Mouse (Mus musculus): ENCODE data around the gene Itpk1.

Itpk1 gene

DNA sequence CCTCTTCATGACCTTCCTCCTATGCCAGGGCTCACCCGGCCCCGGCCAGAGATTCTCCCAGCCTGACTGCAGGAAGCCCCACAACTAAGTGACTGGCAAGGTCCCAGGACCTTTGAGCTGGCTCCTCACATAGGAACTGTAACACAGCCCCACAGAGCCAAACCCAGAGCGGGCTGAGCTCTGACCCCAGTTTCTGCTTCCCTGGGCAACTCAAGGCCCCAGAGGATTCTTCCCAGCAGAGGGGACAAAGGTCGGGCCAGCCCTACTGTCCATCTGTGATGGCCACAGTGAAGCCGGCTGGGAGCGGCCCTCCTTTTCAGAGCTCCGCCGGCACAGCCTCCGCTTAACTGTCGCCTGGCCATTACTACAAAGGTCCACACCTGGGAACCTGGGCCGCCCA, 13.6 kb downstream of the Itpk1 start:
- DNase-seq (ENCODE audit: low spot score) = peak; percentile 43

DNA sequence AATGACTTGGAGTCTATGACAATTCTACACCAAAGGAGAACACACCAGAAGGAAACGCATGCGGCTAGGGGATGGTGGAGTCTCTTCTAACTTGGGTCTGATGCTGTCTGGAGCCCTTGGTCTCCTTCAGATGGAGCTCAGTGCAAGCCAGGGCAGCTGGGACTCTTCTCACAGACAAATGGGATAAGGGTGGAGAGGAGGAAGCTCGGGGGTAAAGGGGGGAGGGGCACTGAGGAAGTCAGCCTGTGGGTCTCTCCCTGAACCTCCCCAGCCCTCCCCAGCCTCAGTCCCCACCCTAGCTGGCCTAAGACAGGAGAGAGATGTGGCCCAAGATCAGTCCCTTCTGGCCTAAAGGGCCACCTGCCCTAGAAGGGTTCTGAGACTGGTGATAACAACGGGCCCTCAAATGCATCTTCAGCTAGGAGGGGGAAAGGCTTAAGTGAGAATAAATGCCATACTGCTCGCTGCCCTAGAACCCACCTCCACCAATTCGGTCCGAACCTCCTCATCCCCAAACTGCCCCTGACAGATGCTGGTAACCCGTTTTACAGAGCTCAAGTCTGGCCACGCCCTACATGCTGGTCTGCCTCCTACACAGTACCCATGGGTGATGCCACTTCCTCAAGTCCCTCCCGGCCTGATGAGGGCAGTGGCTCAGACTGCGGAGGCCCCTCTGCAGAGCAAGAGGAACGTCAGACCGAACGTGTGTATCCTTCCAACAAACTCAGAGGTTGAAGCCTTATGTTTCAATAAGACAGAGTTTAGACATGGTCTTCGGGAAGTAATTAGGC, 14.8 kb downstream of the Itpk1 start:
- no peak for DNase-seq (ENCODE audit: low spot score)

GRCm38 (mm10) chr12:102686321-102686720, 18.4 kb downstream of the Itpk1 start:
- DNase-seq (ENCODE audit: low spot score) = no peak

DNA sequence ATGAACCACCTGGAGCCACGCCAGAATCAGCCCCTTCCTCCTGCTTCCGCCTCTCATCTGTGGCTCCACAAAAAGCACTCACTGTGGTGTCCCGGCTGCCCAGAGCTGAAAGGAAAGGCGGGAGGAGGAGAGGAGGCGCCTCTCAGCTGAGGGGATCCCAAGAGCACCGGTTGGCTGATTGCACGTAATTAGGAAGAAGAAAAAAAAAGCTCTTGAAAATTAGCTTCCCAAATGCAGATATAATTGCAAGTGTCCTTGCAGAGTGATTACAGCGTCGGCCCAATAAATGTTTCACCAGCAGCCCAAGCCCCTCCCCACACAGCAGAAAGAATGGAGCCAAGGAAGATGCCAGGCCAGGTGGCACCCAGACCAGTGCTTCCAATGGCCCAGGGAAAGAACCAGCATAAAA, 19.2 kb downstream of the Itpk1 start:
- DNase-seq (ENCODE audit: low spot score) = no peak

DNA sequence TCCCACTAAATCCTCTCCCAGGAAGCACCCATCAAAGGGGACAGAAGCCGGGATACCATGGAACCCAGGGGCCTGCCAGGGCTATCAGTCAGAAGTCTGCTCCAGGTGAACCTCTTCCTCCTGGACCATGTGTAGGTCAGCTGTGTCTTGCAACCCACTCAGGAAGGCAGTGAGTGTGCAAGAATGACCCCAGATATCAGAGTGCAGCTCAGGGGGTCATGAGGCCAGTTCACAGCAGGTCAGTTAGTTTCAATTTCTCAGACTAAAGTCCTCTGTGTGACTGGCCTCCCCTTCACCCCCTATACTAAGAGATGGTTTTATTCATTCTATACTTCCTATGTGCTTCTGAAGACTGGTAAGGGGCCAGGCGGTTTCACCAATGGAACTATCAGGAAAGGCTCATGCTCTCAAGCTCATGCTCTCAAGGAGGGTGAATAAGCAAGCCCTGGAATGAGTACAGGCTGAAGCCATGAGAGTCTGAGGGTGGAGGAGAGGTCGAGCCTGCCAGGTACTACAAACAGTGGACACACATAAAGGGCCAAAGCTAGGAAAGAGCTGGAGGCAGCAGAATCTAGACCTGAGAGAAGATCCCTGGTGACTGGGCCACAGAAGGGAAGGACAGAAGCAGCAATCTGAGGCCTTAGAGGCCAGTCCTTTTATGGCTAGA, 19.9 kb downstream of the Itpk1 start:
- DNase-seq (ENCODE audit: low spot score) = no peak

DNA sequence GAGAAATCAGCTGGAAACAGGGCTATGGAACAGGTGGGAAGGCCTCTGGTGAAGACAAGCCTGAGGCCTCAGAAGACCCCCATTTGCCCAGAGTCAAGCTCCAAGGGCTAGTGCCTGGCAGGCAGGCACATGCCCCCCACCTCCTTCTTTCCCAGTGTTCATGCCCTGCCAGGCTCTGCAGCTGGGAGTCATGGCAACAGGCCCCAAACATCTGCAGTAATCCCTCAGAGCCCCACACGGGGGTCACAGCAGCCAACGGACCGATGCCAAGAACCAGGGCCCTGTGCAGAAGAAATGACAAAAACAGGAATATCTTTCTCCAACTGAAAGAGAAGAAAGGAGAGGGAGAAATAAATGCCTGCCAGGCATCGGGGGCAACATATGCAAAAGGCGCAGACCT, 20.8 kb downstream of the Itpk1 start:
- no peak for DNase-seq (ENCODE audit: low spot score)

- DNase-seq (ENCODE audit: low spot score) = no peak
Measured at GRCm38 (mm10) chr12:102683438-102683837, 21.3 kb downstream of the Itpk1 start.

DNA sequence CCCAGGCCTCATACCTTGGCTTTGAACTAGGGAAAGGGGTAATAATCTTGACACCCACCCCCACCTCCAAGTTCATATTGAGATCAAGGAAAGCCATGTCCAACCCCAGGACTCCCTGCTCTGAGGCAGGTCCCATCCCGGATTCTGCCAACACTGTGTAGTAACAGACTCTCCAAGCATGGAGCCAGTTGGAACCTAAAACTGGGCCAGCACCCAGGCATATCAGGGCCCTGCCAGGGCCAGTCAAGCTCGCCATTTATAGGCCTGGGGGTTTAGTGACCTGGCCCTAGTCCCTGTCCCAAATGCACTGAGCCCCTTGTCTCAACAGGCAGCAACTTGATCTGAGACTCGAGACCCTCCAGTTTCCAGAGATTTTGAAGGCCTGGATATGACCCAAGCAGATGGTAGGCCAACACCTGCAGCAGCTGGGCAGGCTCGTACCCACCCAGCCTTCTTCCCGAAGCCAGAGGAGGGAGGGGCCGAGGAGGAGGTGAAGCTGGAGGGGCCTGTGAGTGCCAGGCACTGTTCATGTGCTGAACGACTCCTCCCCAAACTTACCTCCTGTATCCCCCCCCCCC, 21.9 kb downstream of the Itpk1 start:
- DNase-seq (ENCODE audit: low spot score) = no peak

DNA sequence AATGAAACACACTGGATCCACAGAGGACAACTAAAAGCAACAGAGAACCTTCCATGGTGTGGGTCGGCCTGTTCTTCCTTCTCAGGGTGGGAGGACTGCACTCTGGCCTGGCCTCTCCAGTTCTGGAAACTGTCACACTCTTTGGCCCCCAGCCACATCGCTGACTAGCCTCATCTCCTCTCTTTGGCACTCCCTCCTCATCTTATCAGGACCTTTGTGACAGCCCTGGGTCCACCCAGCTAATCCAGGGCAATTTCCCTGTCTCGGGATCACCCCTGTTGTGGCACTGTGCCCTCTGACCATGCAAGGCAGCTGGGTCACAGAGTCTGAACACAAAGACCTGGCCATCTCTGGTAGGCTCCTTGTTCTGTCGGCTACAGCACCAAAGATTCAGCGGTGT, 22.6 kb downstream of the Itpk1 start:
- no peak for DNase-seq (ENCODE audit: low spot score)

GRCm38 (mm10) chr12:102681590-102681989, 23.1 kb downstream of the Itpk1 start:
- no peak for DNase-seq (ENCODE audit: low spot score)

DNA sequence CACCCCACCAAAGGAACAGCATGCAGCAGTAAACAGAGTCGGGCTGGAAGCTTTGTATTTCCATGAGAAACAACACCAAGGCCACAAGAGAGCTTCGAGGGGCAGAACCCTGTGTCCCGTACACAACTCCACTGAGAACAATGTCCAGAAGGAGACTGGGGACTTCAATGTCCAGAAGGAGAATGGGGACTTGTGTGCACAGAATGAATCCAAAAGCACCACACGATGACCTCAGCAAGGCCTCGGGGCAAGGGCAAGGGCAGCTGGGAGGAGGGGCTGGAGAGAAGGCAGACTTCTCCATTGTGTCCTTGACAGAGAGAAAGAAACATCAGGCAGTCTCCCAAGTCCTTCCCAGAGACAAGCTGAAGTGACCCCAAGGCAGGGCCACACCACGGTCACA, 25.9 kb downstream of the Itpk1 start:
- DNase-seq (ENCODE audit: low spot score) = peak; percentile 61

- no peak for DNase-seq (ENCODE audit: low spot score)
Measured at GRCm38 (mm10) chr12:102677089-102677488, 27.6 kb downstream of the Itpk1 start.

- DNase-seq (ENCODE audit: low spot score) = no peak
Measured at GRCm38 (mm10) chr12:102674556-102674955, 30.2 kb downstream of the Itpk1 start.

DNA sequence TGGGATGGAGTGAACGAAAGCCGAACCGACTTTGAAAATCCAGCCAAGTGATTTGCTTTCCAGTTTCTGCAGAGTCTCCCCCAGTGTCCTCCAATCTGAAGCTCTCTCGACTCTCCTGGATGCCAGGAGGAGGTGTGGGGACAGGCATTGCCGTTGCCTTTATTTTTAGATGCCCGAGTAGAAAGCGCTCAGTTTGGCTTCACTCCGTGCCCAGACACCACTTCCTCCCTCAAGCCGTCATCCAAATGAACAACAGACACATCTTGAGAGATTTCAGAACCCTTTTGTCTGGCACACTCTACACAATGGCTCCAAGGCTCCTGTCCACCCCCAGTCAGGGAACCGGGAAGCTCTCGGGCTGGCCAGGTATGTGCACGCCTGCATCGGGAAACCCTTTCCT, 30.6 kb downstream of the Itpk1 start:
- DNase-seq (ENCODE audit: low spot score) = no peak

- no peak for DNase-seq (ENCODE audit: low spot score)
Measured at GRCm38 (mm10) chr12:102672857-102673839, 31.6 kb downstream of the Itpk1 start.

DNA sequence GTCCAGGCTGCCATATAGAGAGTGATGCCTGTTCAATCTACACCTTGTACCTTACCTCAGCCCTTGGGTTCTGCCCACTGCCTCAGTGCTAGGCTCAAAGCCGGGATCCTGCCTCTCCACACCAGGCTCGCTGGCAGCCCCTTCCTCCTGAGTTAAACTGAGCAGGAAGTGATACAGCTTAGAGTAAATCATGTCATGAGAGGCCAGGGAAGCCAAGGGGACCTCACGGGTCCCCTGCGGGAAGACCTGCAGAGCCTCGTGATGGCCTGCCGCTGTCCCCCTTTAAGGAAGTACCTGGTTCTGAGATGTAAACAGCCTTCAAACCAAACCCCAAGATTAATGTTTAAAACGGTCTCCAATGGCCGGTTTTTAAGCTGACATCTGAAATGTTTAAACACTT, 32.6 kb downstream of the Itpk1 start:
- DNase-seq (ENCODE audit: low spot score) = no peak

DNA sequence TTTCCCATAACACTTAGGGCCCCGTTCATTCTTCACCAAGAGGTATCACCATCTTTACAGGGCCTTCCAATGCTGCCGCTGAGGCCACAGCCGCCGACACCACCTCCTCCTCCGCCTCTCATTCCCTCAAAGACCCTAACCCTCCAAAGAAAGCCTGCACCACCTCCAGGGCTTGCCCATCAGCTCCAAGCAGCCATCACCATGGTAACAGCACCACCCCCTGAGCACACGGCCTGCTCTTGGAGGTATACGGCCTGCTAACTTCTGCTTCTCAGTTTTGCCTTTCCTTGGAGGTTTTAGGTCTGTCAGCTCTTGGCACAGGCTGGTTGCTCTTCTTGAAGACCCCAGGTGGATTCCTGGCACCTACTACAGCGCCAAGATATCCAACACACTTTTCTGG, 33.9 kb downstream of the Itpk1 start:
- peak; percentile 34 for DNase-seq (ENCODE audit: low spot score)

DNA sequence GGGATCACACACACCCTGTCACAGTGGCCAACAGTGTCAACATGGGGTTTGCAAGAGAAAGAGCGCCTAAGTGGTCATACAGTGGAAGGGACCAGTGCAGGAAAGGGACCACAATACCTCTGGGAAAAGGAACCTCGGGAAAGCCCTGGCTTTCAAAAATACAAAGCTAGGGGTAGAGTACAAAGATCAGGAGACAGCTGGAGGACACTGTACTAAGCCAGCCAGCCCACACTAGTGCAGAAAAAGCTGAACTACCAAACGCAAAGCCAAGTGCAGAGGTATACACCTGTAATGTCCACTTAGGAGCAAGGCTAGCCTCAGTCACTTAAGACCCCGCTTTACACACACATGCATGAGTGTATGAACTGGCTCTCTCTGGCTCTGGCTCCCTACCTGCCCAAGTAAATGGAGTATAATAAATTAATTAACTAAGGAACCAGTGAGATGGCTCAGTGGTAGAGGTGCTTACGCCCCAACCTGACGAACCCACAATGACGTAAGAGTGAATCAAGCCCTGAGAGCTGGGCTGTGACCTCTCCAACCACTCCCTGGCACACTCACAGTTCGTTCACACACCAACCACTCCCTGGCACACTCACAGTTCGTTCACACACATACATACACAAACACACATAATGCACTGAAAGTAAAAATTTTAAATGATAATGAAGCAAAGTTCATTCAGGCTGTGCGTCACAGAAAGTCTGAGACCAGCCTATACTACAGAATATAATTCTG, 39.1 kb downstream of the Itpk1 start:
- no peak for DNase-seq (ENCODE audit: low spot score)

DNA sequence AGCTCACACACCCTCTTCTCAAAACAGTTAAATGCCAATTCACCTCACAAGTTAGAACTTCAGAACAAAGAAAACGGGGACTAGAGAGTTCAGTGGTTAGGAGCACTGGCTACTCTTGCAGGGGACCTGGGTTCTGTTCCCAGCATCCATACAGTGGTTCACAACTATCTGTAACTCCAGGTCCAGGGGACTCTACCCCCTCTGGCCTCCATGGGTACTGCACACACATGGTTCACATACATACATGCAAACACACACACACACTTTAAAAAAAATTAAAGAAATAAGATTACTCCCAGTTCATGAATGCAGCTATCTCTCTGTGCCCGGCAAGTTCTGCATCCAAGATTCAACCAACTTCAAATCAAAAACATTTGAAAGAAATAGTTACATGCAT, 40.7 kb downstream of the Itpk1 start:
- no peak for DNase-seq (ENCODE audit: low spot score)

DNA sequence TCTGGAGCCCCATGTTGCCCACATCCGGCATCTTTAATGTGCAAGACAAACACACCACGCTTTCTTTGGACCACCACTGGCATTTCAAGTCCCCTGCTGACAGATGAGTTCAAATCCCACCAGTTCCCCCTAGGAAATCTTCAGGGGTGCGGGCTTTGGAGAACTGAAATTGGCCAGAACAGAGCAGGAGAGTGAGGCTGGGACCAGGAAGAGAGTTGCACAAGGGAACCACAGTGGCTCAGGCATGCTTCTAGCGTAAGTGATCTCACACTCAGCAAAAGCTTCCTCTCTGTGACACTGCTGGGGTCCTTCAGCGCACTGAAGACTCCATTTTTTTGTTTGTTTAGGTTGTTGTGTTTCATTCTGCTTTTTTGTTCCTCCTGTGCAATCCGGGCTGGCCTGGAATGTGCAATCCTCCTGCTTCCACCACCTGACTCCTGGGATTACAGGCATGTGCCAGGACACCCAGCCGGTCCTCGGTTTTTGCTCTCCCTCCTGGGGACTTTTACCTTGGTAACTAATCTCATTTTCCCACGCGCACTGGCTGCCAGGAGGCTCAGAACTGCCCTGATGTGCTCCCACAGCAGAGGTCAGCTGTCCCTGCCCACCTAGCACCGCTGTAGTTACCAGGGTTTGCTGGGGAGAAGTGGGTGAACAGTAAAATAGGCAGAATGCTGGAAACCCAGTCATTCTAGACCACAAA, 41.2 kb downstream of the Itpk1 start:
- DNase-seq (ENCODE audit: low spot score) = no peak

DNA sequence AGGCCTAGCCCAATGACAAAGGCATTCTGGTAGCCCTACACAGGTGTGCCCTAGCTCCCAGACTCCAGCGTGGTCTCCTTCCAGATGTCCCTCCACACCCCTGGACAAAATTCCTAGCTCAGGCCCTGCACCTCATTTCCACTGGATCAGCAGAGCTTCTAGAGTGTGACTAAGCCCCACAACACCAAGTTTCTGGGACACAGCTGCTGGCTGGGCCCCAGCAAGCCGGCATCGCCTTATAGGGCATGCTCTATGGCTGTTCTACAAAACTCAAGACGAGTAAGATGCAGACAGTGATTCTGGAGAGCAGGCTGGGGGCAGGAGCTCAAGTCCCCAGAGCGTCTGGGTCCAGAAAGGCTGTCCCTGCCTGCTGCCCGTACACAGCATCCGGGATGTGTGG, 43.0 kb downstream of the Itpk1 start:
- DNase-seq (ENCODE audit: low spot score) = no peak

Measured in embryo, embryonic 10.5 days (tissue).